Mouse (Mus musculus) hindbrain, embryonic 11.5 days (tissue): ENCODE measurements around the gene Pop5. TPM values are rescaled to one million over a fixed set of nuclear protein-coding genes. Genes with fewer than 3 reads are reported as not detected.

Experiments used
- ATAC-seq: fragments of 200-750 bp; cut with Nextera tagmentation; 2 replicates; pipeline ENCODE4 v1.8.0; 2017; ENCODE audit warnings: mild to moderate bottlenecking, moderate TSS enrichment, moderate library complexity; ENCODE audit not compliant: low FRiP score
- DNase-seq: peaks from one replicate; pipeline ENCODE4 v3.0.0-alpha.2; 2015; ENCODE audit warnings: low spot score
- H3K27ac ChIP-seq: fragments of 300-500 bp; sonication (generic); 2 replicates; pipeline ENCODE4 v1.5.1; 2014; ENCODE audit warnings: mild to moderate bottlenecking, low read depth, low read length
- H3K27me3 ChIP-seq: fragments of 300-500 bp; sonication (generic); 2 replicates; pipeline ENCODE4 v1.6.1; 2014; ENCODE audit warnings: mild to moderate bottlenecking, low read length, moderate library complexity, mixed read lengths; ENCODE audit not compliant: control insufficient read depth, insufficient read depth
- H3K36me3 ChIP-seq: fragments of 300-500 bp; sonication (generic); 2 replicates; pipeline ENCODE4 v1.6.1; 2014; ENCODE audit warnings: mild to moderate bottlenecking, low read length, moderate library complexity, mixed read lengths; ENCODE audit not compliant: control insufficient read depth, insufficient read depth
- H3K4me1 ChIP-seq: fragments of 300-500 bp; sonication (generic); replicated peaks from 2 replicates; pipeline ENCODE4 v1.6.1; 2014; ENCODE audit warnings: low read length, mixed read lengths; ENCODE audit not compliant: control insufficient read depth, insufficient read depth
- H3K4me2 ChIP-seq: fragments of 300-500 bp; sonication (generic); replicated peaks from 2 replicates; pipeline ENCODE4 v1.6.1; 2014; ENCODE audit warnings: mild to moderate bottlenecking, low read depth, low read length
- H3K4me3 ChIP-seq: fragments of 300-500 bp; sonication (generic); 2 replicates; pipeline ENCODE4 v1.5.1; 2014; ENCODE audit warnings: low read depth, low read length
- H3K9ac ChIP-seq: fragments of 300-500 bp; sonication (generic); 2 replicates; pipeline ENCODE4 v1.6.1; 2014; ENCODE audit warnings: low read depth, low read length
- H3K9me3 ChIP-seq: fragments of 300-500 bp; sonication (generic); 2 replicates; pipeline ENCODE4 v1.6.1; 2016; ENCODE audit warnings: low read length; ENCODE audit not compliant: control insufficient read depth
- WGBS: fragments of 180-500 bp; shearing (Covaris S2); extraction: QIAGEN DNeasy Blood & Tissue Kit; methylation state at CpG from one replicate; pipeline ENCODE4 v1.1.7; 2014; 5-methylcytosine and 5-hydroxymethylcytosine counted together
- polyA plus RNA-seq: library from polyadenylated mRNA; unstranded; fragments of >200 nt; fragmentation: Nextera tagmentation; extraction: Ambion mirVana; gene quantifications from 2 replicates; pipeline ENCODE4 v1.2.1, GENCODE M21; 2014

Pop5 gene
- polyA plus RNA-seq, 1 experiment from 2014 or later: 104 TPM

DNA sequence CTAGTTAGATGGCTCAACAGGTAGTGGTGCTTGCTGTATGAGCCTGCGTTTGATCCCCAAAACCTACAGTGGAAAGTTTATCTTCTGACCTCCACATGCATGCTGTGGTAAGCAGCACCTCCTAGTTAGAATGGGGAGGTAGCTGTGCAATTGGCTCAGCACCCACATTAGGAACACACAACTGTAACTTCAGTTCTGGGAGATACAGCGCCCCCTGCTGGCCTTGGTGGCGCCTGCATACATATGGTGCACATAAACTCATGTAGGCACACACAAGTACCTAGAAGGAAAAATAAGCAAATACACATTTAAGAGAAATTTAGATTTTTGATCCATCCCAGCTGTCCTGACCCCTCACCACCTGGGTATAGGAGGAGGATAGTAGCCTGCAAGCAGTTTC lies 13.2 kb upstream of the Pop5 start:
- no peak for DNase-seq
- peaks cover 3% of the 10 kb centered on the region; the same call in 1 of the 2 replicates for H3K27me3 ChIP-seq
- H3K4me2 ChIP-seq: no peak overlapping the region
- no peaks in the 10 kb centered on the region for H3K9me3 ChIP-seq
- no peak for ATAC-seq
- no peak overlapping the region for H3K27ac ChIP-seq
- H3K36me3 ChIP-seq: no peaks in the 10 kb centered on the region
- 68% methylated on average over 3 of the region's 3 CpGs for WGBS
- H3K4me1 ChIP-seq: no peaks in the 10 kb centered on the region
- H3K4me3 ChIP-seq: no peak overlapping the region
- H3K9ac ChIP-seq: no peak overlapping the region

- Histone ChIP-seq H3K9ac (no peak overlapping the region), H3K4me2 (no peak overlapping the region), H3K4me3 (no peak overlapping the region), H3K27ac (no peak overlapping the region), H3K4me1 (no peaks in the 10 kb centered on the region; the same call in 1 of the 2 replicates), H3K9me3 (no peaks in the 10 kb centered on the region), H3K36me3 (no peaks in the 10 kb centered on the region), H3K27me3 (peaks cover 11% of the 10 kb centered on the region)
- WGBS: 44% methylated on average over 15 of the region's 15 CpGs
- DNase-seq (no peak), ATAC-seq (no peak)
Measured at GRCm38 (mm10) chr5:115230830-115231551, 4.6 kb upstream of the Pop5 start.

DNA sequence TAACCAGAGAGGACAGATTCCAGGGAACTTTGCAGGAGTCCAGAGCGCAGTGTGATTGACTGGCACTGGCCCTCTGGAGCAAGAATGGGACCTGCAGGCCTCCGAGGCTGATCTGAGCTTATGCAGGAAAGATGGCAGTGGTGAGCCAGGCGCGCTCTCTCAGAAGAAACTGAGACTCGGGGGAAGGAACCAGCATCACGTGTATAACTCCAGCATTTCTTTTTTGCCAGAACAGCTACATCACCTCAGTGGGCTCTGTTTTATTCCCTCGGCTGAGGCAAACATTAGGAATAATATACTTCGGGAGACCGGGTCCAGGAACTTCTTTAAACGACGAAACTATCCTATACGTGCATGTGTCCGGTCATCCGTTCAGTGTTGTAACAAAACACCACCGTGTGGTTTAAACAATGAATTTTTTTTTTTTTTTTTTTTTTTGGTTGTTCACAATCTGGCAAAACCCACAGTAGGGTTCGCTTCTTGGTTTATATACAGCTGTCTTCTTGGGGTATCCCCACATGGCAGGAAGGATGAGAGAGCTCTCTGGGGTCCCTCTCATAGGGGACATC lies 4.0 kb upstream of the Pop5 start:
- no peak for DNase-seq
- Histone ChIP-seq H3K27ac (no peak overlapping the region), H3K9ac (no peak overlapping the region), H3K36me3 (no peaks in the 10 kb centered on the region), H3K4me1 (no peaks in the 10 kb centered on the region; the same call in 1 of the 2 replicates), H3K9me3 (no peaks in the 10 kb centered on the region), H3K4me3 (no peak overlapping the region), H3K4me2 (no peak overlapping the region), H3K27me3 (peaks cover 11% of the 10 kb centered on the region)
- WGBS: 46% methylated on average over 16 of the region's 16 CpGs
- ATAC-seq: no peak

DNA sequence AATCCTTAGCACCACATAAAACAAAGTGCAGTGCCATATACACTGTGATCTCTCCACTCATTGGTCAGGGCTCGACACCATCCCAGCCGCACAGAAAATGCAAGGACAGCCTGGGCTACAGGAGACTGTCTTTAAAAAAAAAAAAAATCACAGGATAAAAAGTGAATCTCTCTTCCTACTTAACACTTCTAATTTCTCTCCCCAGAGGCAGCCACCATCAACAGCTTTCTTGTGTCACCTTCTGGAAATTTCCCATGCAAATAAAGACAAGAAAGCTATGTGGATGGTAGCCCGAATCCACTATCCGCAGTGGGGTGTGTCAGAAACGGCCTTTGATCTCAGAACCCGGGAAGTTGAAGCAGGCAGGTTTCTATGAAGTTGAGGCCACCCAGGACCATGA lies 3.1 kb upstream of the Pop5 start:
- ATAC-seq: no peak
- Histone ChIP-seq H3K9ac (no peak overlapping the region), H3K4me3 (no peak overlapping the region), H3K36me3 (no peaks in the 10 kb centered on the region), H3K9me3 (no peaks in the 10 kb centered on the region), H3K4me2 (no peak overlapping the region), H3K4me1 (no peaks in the 10 kb centered on the region; the same call in 1 of the 2 replicates), H3K27me3 (peaks cover 11% of the 10 kb centered on the region), H3K27ac (no peak overlapping the region)
- no peak for DNase-seq
- 78% methylated on average over 6 of the region's 6 CpGs for WGBS

DNA sequence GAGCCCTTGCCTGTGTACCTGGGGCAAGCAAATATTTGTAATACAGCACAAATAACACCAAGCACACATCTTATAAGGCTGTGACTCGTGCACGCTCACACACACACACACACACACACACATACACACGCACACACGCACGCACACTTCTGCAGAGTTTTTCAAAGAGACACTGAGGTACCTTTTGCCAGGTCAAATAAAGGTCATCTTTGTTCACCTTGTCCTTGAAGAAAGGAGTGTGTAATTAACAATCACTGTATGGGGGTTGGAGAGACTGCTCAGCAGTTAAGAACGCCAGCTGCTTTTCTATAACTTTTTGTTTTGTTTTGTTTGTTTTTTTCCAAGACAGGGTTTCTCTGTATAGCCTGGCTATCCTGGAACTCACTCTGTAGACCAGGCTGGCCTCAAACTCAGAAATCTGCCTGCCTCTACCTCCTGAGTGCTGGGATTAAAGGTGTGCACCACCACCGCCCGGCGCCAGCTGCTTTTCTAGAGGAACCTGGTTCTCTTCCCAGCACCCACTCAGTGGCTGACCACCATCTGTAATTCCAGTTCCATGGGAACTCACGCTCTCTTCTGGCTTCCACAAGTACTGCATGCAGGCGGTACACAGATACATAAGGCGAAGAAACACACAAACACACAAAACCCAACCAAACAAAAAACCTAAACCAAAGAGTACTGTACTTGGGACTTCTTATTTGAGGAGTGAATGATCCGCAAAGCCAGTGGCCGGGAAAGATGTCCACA lies 2.4 kb upstream of the Pop5 start:
- no peak overlapping the region for H3K4me2 ChIP-seq
- WGBS: 92% methylated on average over 14 of the region's 14 CpGs
- DNase-seq: no peak
- H3K9ac ChIP-seq: no peak overlapping the region
- no peaks in the 10 kb centered on the region; the same call in 1 of the 2 replicates for H3K4me1 ChIP-seq
- H3K27ac ChIP-seq: no peak overlapping the region
- no peak overlapping the region for H3K4me3 ChIP-seq
- no peak for ATAC-seq
- H3K36me3 ChIP-seq: no peaks in the 10 kb centered on the region
- H3K9me3 ChIP-seq: no peaks in the 10 kb centered on the region
- H3K27me3 ChIP-seq: peaks cover 11% of the 10 kb centered on the region

GRCm38 (mm10) chr5:115234519-115234918 lies 1.1 kb upstream of the Pop5 start:
- H3K4me3 ChIP-seq: no peak overlapping the region; the same call in 1 of the 2 replicates
- H3K27me3 ChIP-seq: peaks cover 11% of the 10 kb centered on the region
- H3K36me3 ChIP-seq: no peaks in the 10 kb centered on the region
- H3K27ac ChIP-seq: no peak overlapping the region
- no peaks in the 10 kb centered on the region for H3K9me3 ChIP-seq
- 41% methylated on average over 6 of the region's 6 CpGs for whole genome bisulfite sequencing
- ATAC-seq (no peak), DNase-seq (no peak)
- no peaks in the 10 kb centered on the region; the same call in none of the 2 replicates for H3K4me1 ChIP-seq
- no peak overlapping the region for H3K4me2 ChIP-seq
- no peak overlapping the region for H3K9ac ChIP-seq

DNA sequence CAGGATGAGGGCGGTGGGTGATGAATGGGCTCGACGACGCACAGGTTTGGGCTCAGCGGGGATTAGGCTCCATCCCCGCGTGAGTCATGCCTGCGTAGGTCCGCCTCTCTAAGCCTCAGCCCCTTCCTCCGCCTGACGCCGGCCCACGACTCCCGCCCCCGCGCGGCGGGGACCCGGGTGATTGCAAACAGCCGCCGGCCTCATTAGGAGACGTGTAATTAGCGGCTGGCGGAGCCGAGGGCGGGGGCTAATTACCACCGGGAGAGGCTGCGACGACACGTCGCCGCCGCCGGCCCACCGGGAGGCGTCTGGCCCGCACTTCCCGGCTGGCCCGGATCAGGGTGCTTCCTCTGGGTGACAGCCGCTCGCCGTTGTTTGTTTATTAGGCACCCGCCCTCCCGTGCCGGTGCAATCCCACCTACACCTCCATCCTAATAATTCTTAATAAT lies 289 bp upstream of the Pop5 start:
- ATAC-seq (peak; percentile 44), DNase-seq (peak; percentile 58)
- H3K27me3 ChIP-seq: peaks cover 11% of the 10 kb centered on the region
- H3K4me3 ChIP-seq: peak overlapping the region; percentile 45
- WGBS: under 1% methylated on average over 45 of the region's 45 CpGs
- H3K4me2 ChIP-seq: peak overlapping the region; percentile 85
- peaks cover 3% of the 10 kb centered on the region; the same call in 1 of the 2 replicates for H3K36me3 ChIP-seq
- H3K4me1 ChIP-seq: no peaks in the 10 kb centered on the region; the same call in none of the 2 replicates
- peak overlapping the region; percentile 57 for H3K9ac ChIP-seq
- H3K27ac ChIP-seq: no peak overlapping the region
- no peaks in the 10 kb centered on the region for H3K9me3 ChIP-seq

GRCm38 (mm10) chr5:115237803-115238728 lies 2.4 kb downstream of the Pop5 start:
- H3K9ac ChIP-seq: peak overlapping the region; percentile 65
- peak; percentile 76; the same call in 1 of the 2 replicates for ATAC-seq
- H3K27ac ChIP-seq: no peak overlapping the region
- H3K27me3 ChIP-seq: peaks cover 11% of the 10 kb centered on the region
- DNase-seq: peak; percentile 93
- H3K9me3 ChIP-seq: no peaks in the 10 kb centered on the region
- H3K4me3 ChIP-seq: peak overlapping the region; percentile 63
- H3K36me3 ChIP-seq: peaks cover 18% of the 10 kb centered on the region
- WGBS: under 1% methylated on average over 86 of the region's 88 CpGs
- H3K4me1 ChIP-seq: no peaks in the 10 kb centered on the region; the same call in none of the 2 replicates
- H3K4me2 ChIP-seq: peak overlapping the region; percentile 85
